9 mouse cellular contexts compared by ENCODE assay signal in the genomic region with DNA sequence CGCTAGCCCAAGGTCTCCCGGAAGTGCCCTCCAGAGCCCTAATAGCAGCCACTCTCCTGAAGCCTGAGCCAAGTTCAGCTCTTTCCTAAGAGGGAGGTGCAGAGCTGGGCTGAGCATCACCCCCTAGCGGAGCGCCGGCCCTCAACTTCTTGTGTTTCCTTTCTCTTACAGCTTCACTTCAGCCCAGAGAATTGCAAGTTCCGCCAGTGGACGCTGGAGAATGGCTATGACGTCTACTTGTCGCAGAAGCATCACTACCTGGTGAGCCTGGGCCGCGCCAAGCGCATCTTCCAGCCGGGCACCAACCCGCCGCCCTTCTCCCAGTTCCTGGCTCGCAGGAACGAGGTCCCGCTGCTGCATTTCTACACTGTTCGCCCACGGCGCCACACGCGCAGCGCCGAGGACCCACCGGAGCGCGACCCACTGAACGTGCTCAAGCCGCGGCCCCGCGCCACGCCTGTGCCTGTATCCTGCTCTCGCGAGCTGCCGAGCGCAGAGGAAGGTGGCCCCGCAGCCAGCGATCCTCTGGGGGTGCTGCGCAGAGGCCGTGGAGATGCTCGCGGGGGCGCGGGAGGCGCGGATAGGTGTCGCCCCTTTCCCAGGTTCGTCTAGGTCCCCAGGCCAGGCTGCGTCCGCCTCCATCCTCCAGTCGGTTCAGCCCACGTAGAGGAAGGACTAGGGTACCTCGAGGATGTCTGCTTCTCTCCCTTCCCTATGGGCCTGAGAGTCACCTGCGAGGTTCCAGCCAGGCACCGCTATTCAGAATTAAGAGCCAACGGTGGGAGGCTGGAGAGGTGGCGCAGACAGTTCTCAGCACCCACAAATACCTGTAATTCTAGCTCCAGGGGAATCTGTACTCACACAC. TPM values are rescaled to one million over a fixed set of nuclear protein-coding genes. Genes with fewer than 3 reads are reported as not detected.
DNase-seq lines count a peak whose midpoint lies in the region; ATAC-seq lines count a peak whose summit lies in the region.
"Had no signal": no experiment of that assay in that cellular context is flagged by ENCODE, and none has a peak within 500 bp of the region (broad histone marks: within the 10 kb centered on the region; RNA-seq: fewer than 3 reads in every experiment).

No protein-coding gene starts in this region.

- peak; percentile 90 for ATAC-seq in inflammation-experienced regulatory T-cells, adult 6 months
- ATAC-seq in megakaryocyte progenitor cell, adult 5-6 weeks (replicated peaks; ENCODE audit: poor library complexity): peak; percentile 88

- DNase-seq in kidney, adult 18-20 months: peak; percentile 3
- no peak for DNase-seq in kidney, adult 11 months
- peak; percentile 82 for DNase-seq in cerebellum, adult 9-11 months
- DNase-seq in frontal cortex, adult 2 months (ENCODE audit: extremely low spot score in 1 of 2, low spot score in 1 of 2): peak; percentile 75 to 88
- peak; percentile 78 to 93 for DNase-seq in left cerebral cortex, postnatal 25 days (ENCODE audit: low spot score in 2 of 2)
- DNase-seq in right cerebral cortex, postnatal 25 days: peak; percentile 79

- intact Hi-C loops in left cerebral cortex, postnatal 25 days (cut with DNase I): no loop called here

RNA-seq across cellular contexts. Expression of a gene that starts 7.4 kb away (rescaled TPM):
- 0.84 and 0.88 TPM in 2 replicates for polyA plus RNA-seq in frontal cortex, adult 2 months (2012; rRNA removed)
- under 1 TPM in 1 of 3 experiments, not detected in 2; 0.26 TPM for polyA plus RNA-seq in inflammation-experienced regulatory T-cells, adult 6 months (2017; shearing (Covaris generic))
- under 1 TPM; 0.32 to 0.71 TPM for total RNA-seq in left cerebral cortex, postnatal 25 days (2021)
- total RNA-seq in megakaryocyte progenitor cell, adult 5-6 weeks (2015): not detected in 2 replicates
- total RNA-seq in megakaryocyte progenitor cell, adult 5-6 weeks (2017): not detected in 2 replicates
- polyA plus RNA-seq: G1E had no signal

RNA-seq across cellular contexts. Expression of a gene that starts 29.3 kb away (rescaled TPM):
- 16.2 and 16.6 TPM in 2 replicates for polyA plus RNA-seq in frontal cortex, adult 2 months (2012; rRNA removed)
- 10 to 100 TPM in 1 of 3 experiments, 1 to 10 TPM in 2; 7.5 to 10.6 (median 8.8) TPM for polyA plus RNA-seq in inflammation-experienced regulatory T-cells, adult 6 months (2017; shearing (Covaris generic))
- total RNA-seq in left cerebral cortex, postnatal 25 days (2021): 10 to 100 TPM; 23.6 to 25.9 TPM
- 8.4 and 9.8 TPM in 2 replicates for total RNA-seq in megakaryocyte progenitor cell, adult 5-6 weeks (2015)
- 8.0 and 13.7 TPM in 2 replicates for total RNA-seq in megakaryocyte progenitor cell, adult 5-6 weeks (2017)
